27 mouse cellular contexts compared by ENCODE assay signal in genomic region chr10:24598693-24599092, GRCm38 (mm10). TPM values are rescaled to one million over a fixed set of nuclear protein-coding genes. Genes with fewer than 3 reads are reported as not detected.
DNase-seq lines count a peak whose midpoint lies in the region; ATAC-seq and TF ChIP-seq lines count a peak whose summit lies in the region.
"Had no signal": no experiment of that assay in that cellular context is flagged by ENCODE, and none has a peak within 500 bp of the region (broad histone marks: within the 10 kb centered on the region; RNA-seq: fewer than 3 reads in every experiment).

No protein-coding gene starts in this region.

- ATAC-seq in embryonic facial prominence, embryonic 13.5 days (ENCODE audit: insufficient number of reproducible peaks, insufficient read depth, low FRiP score, low TSS enrichment, low read depth), result no peak
- no peak for ATAC-seq in heart, embryonic 14.5 days (ENCODE audit: insufficient number of reproducible peaks, insufficient read depth, low FRiP score, low read depth)
- ATAC-seq in kidney, postnatal 0 days (replicated peaks; ENCODE audit: low FRiP score, low read depth), result no peak
- ATAC-seq: forebrain, postnatal 0 days; hindbrain, postnatal 0 days had no signal

- H3K9me3 ChIP-seq in embryonic facial prominence, embryonic 13.5 days, result no peaks in the 10 kb centered on the region
- no peaks in the 10 kb centered on the region for H3K9me3 ChIP-seq in embryonic facial prominence, embryonic 10.5 days
- H3K9me3 ChIP-seq in heart, embryonic 14.5 days (ENCODE audit: control insufficient read depth, low read length), result no peaks in the 10 kb centered on the region
- H3K9me3 ChIP-seq in kidney, postnatal 0 days (replicated peaks; ENCODE audit: low read length), result no peaks in the 10 kb centered on the region
- H3K9me3 ChIP-seq: embryonic facial prominence, embryonic 12.5 days; forebrain, embryonic 12.5 days; hindbrain, embryonic 12.5 days; liver, embryonic 15.5 days had no signal

- no peak overlapping the region for H3K9ac ChIP-seq in embryonic facial prominence, embryonic 13.5 days
- peak overlapping the region; percentile 89; the same call in 1 of the 2 replicates for H3K9ac ChIP-seq in heart, embryonic 14.5 days (ENCODE audit: low read length)
- H3K9ac ChIP-seq in kidney, postnatal 0 days (ENCODE audit: low read depth, low read length), result no peak overlapping the region
- H3K9ac ChIP-seq: embryonic facial prominence, embryonic 12.5 days; forebrain, embryonic 12.5 days; forebrain, postnatal 0 days; hindbrain, embryonic 12.5 days; liver, embryonic 15.5 days; lung, embryonic 14.5 days had no signal

- H3K4me2 ChIP-seq in embryonic facial prominence, embryonic 13.5 days, result peak overlapping the region; percentile 73; the same call in 1 of the 2 replicates
- peak overlapping the region; percentile 84 for H3K4me2 ChIP-seq in heart, embryonic 14.5 days (ENCODE audit: low read length)
- H3K4me2 ChIP-seq in kidney, postnatal 0 days (ENCODE audit: low read length), result peak overlapping the region; percentile 73; the same call in 1 of the 2 replicates
- H3K4me2 ChIP-seq: embryonic facial prominence, embryonic 12.5 days; forebrain, embryonic 12.5 days; hindbrain, embryonic 12.5 days; liver, embryonic 15.5 days had no signal

- no peak for TF ChIP-seq CTCF in kidney, postnatal 0 days (IDR thresholded peaks at IDR 0.05; ENCODE audit: low read depth)

- H3K4me3 ChIP-seq in embryonic facial prominence, embryonic 13.5 days, result no peak overlapping the region
- H3K4me3 ChIP-seq in embryonic facial prominence, embryonic 10.5 days, result no peak overlapping the region
- no peak overlapping the region for H3K4me3 ChIP-seq in heart, embryonic 14.5 days (ENCODE audit: control insufficient read depth in 1 of 2, insufficient read depth in 1 of 2, low read depth in 1 of 2, low read length in 2 of 2)
- H3K4me3 ChIP-seq in kidney, postnatal 0 days (replicated peaks; ENCODE audit: low read depth, low read length), result no peak overlapping the region
- H3K4me3 ChIP-seq: embryonic facial prominence, embryonic 12.5 days; forebrain, embryonic 12.5 days; hindbrain, embryonic 12.5 days; liver, embryonic 15.5 days had no signal

- H3K27ac ChIP-seq in embryonic facial prominence, embryonic 13.5 days, result no peak overlapping the region
- no peak overlapping the region for H3K27ac ChIP-seq in embryonic facial prominence, embryonic 10.5 days (replicated peaks)
- no peak overlapping the region for H3K27ac ChIP-seq in heart, embryonic 14.5 days (replicated peaks in 1 of 2; ENCODE audit: control insufficient read depth in 1 of 2, insufficient read depth in 1 of 2, low read depth in 2 of 2, low read length in 2 of 2)
- no peak overlapping the region for H3K27ac ChIP-seq in kidney, postnatal 0 days
- H3K27ac ChIP-seq: embryonic facial prominence, embryonic 12.5 days; forebrain, embryonic 12.5 days; hindbrain, embryonic 12.5 days; hindbrain, postnatal 0 days; liver, embryonic 15.5 days had no signal

- WGBS in embryonic facial prominence, embryonic 13.5 days, result 88% methylated on average over 6 of the region's 6 CpGs
- 92% methylated on average over 6 of the region's 6 CpGs for WGBS in embryonic facial prominence, embryonic 10.5 days
- 87% methylated on average over 6 of the region's 6 CpGs for WGBS in heart, embryonic 14.5 days
- 86% methylated on average over 6 of the region's 6 CpGs for WGBS in kidney, postnatal 0 days

- no peak for DNase-seq in embryonic facial prominence, embryonic 10.5 days (ENCODE audit: low spot score)
- DNase-seq in heart, adult 18-20 months, result no peak
- no peak for DNase-seq in kidney, postnatal 0 days (ENCODE audit: low spot score)
- no peak for DNase-seq in kidney, adult 11 months
- DNase-seq in cerebellum, adult 18-20 months, result no peak
- DNase-seq: adrenal gland, adult 8-10 months; cerebellum, adult 9-10 months; cerebellum, postnatal 36 days; forebrain, postnatal 0 days; gastrocnemius, postnatal 14 days; heart, postnatal 14 days; kidney, adult 2 months; kidney, postnatal 4 days; layer of hippocampus, postnatal 36 days; lung, embryonic 14.5 days; midbrain, embryonic 14.5 days; thymus, postnatal 14 days had no signal

- H3K4me1 ChIP-seq in embryonic facial prominence, embryonic 13.5 days, result peaks cover 33% of the 10 kb centered on the region
- peaks cover 41% of the 10 kb centered on the region for H3K4me1 ChIP-seq in embryonic facial prominence, embryonic 10.5 days
- H3K4me1 ChIP-seq in heart, embryonic 14.5 days (ENCODE audit: control insufficient read depth in 2 of 2, insufficient read depth in 2 of 2, low read length in 2 of 2), result peaks cover 6 to 22% of the 10 kb centered on the region in 2 experiments
- H3K4me1 ChIP-seq in kidney, postnatal 0 days (replicated peaks; ENCODE audit: insufficient read depth, low read length), result 0 out of 2 replicates have a peak, but pooled peaks cover 11% of the 10 kb centered on the region
- H3K4me1 ChIP-seq: liver, embryonic 15.5 days had no signal

- H3K36me3 ChIP-seq in embryonic facial prominence, embryonic 13.5 days, result 0 out of 2 replicates have a peak, but pooled peaks cover 5% of the 10 kb centered on the region
- peaks cover 16% of the 10 kb centered on the region for H3K36me3 ChIP-seq in embryonic facial prominence, embryonic 10.5 days (replicated peaks)
- peaks cover 19% of the 10 kb centered on the region for H3K36me3 ChIP-seq in heart, embryonic 14.5 days (ENCODE audit: control insufficient read depth, insufficient read depth, low read length)
- H3K36me3 ChIP-seq in kidney, postnatal 0 days (ENCODE audit: insufficient read depth, low read length), result 0 out of 2 replicates have a peak, but pooled peaks cover 4% of the 10 kb centered on the region
- H3K36me3 ChIP-seq: embryonic facial prominence, embryonic 12.5 days; forebrain, embryonic 12.5 days; hindbrain, embryonic 12.5 days; liver, embryonic 15.5 days had no signal

- H3K27me3 ChIP-seq in embryonic facial prominence, embryonic 13.5 days, result no peaks in the 10 kb centered on the region
- H3K27me3 ChIP-seq in embryonic facial prominence, embryonic 10.5 days (replicated peaks; ENCODE audit: low read depth, poor library complexity, severe bottlenecking), result no peaks in the 10 kb centered on the region
- H3K27me3 ChIP-seq in heart, embryonic 14.5 days (ENCODE audit: control insufficient read depth, insufficient read depth, low read length), result no peaks in the 10 kb centered on the region
- H3K27me3 ChIP-seq in kidney, postnatal 0 days (ENCODE audit: insufficient read depth, low read length), result no peaks in the 10 kb centered on the region
- H3K27me3 ChIP-seq: CH12.LX; embryonic facial prominence, embryonic 12.5 days had no signal

RNA-seq across cellular contexts. Expression of gene Ccn2, which starts 3.5 kb away (rescaled TPM):
- 25.3 and 40.2 TPM in 2 replicates for polyA plus RNA-seq in embryonic facial prominence, embryonic 13.5 days (2015; fragmentation: Nextera tagmentation; extraction: Ambion mirVana)
- polyA plus RNA-seq in embryonic facial prominence, embryonic 10.5 days (2016; fragmentation: Nextera tagmentation; extraction: Ambion mirVana), result 7.9 and 10.1 TPM in 2 replicates
- 21.3 and 29.5 TPM in 2 replicates for polyA plus RNA-seq in heart, embryonic 14.5 days (2014; fragmentation: Nextera tagmentation; extraction: Ambion mirVana)
- 100 to 1,000 TPM; 120 to 129 TPM for total RNA-seq in heart, adult 18-20 months (2021)
- polyA plus RNA-seq in kidney, postnatal 0 days (2015; fragmentation: Nextera tagmentation; extraction: Ambion mirVana), result 14.3 and 18.4 TPM in 2 replicates
- total RNA-seq: CH12.LX; granulocyte monocyte progenitor cell, adult 5-6 weeks; monocyte, adult 5-6 weeks had no signal
